Mouse (Mus musculus) kidney, postnatal 0 days (tissue): ENCODE data around the gene Pon1. TPM values are rescaled to one million over a fixed set of nuclear protein-coding genes. Genes with fewer than 3 reads are reported as not detected.

ENCODE experiments used
- ATAC-seq: fragments of 200-750 bp; cut with Nextera tagmentation; replicated peaks from 2 replicates; pipeline ENCODE4 v1.8.0; 2017; ENCODE audit warnings: low read depth, moderate number of reproducible peaks, moderate TSS enrichment, moderate library complexity; ENCODE audit not compliant: low FRiP score
- DNase-seq: peaks from one replicate; pipeline ENCODE4 v3.0.0-alpha.2; 2016; ENCODE audit warnings: low spot score
- H3K27ac ChIP-seq: fragments of 300-500 bp; sonication (generic); 2 replicates; pipeline ENCODE4 v1.5.1; 2014; ENCODE audit warnings: mild to moderate bottlenecking
- H3K27me3 ChIP-seq: fragments of 300-500 bp; sonication (generic); 2 replicates; pipeline ENCODE4 v1.6.1; 2014; ENCODE audit warnings: low read length, mixed read lengths; ENCODE audit not compliant: insufficient read depth
- H3K36me3 ChIP-seq: fragments of 300-500 bp; sonication (generic); 2 replicates; pipeline ENCODE4 v1.6.1; 2014; ENCODE audit warnings: low read length, mixed read lengths; ENCODE audit not compliant: insufficient read depth
- H3K4me1 ChIP-seq: fragments of 300-500 bp; sonication (generic); replicated peaks from 2 replicates; pipeline ENCODE4 v1.6.1; 2014; ENCODE audit warnings: antibody characterized with exemption, low read length, mixed read lengths; ENCODE audit not compliant: insufficient read depth
- H3K4me2 ChIP-seq: fragments of 300-500 bp; sonication (generic); 2 replicates; pipeline ENCODE4 v1.6.1; 2014; ENCODE audit warnings: mild to moderate bottlenecking, low read length, moderate library complexity, mixed read lengths
- H3K4me3 ChIP-seq: fragments of 300-500 bp; sonication (generic); replicated peaks from 2 replicates; pipeline ENCODE4 v1.5.1; 2014; ENCODE audit warnings: low read depth, low read length
- H3K9ac ChIP-seq: fragments of 300-500 bp; sonication (generic); 2 replicates; pipeline ENCODE4 v1.6.1; 2014; ENCODE audit warnings: low read depth, low read length
- H3K9me3 ChIP-seq: fragments of 300-500 bp; sonication (generic); replicated peaks from 2 replicates; pipeline ENCODE4 v1.6.1; 2016; ENCODE audit warnings: low read length, inconsistent platforms, mixed read lengths
- CTCF ChIP-seq: IDR thresholded peaks from 2 replicates; pipeline ENCODE4 v1.5.1; 2016; ENCODE audit warnings: antibody characterized with exemption, low read depth, mild to moderate bottlenecking, moderate library complexity
- WGBS: fragments of 180-500 bp; shearing (Covaris S2); extraction: QIAGEN DNeasy Blood & Tissue Kit; methylation state at CpG from one replicate; pipeline ENCODE4 v1.1.7; 2014; 5-methylcytosine and 5-hydroxymethylcytosine counted together
- polyA plus RNA-seq: library from polyadenylated mRNA; unstranded; fragments of >200 nt; fragmentation: Nextera tagmentation; extraction: Ambion mirVana; gene quantifications from 2 replicates; pipeline ENCODE4 v1.2.1, GENCODE M21; 2015

Gene Pon1
- polyA plus RNA-seq, 1 experiment from 2014 or later = 0.09 TPM

GRCm38 (mm10) chr6:5120229-5120628 is 73.5 kb downstream of the Pon1 start:
- WGBS = 30% methylated on average over 3 of the region's 3 CpGs
- DNase-seq (no peak), ATAC-seq (no peak)
- no peaks in the 10 kb centered on the region for H3K36me3 ChIP-seq
- no peak for TF ChIP-seq CTCF
- no peak overlapping the region for H3K4me3 ChIP-seq
- H3K27ac ChIP-seq = no peak overlapping the region
- no peak overlapping the region for H3K9ac ChIP-seq
- no peak overlapping the region for H3K4me2 ChIP-seq
- no peaks in the 10 kb centered on the region for H3K9me3 ChIP-seq
- no peaks in the 10 kb centered on the region for H3K4me1 ChIP-seq
- no peaks in the 10 kb centered on the region for H3K27me3 ChIP-seq

- no peak for TF ChIP-seq CTCF
- ATAC-seq (no peak), DNase-seq (no peak)
- no peak overlapping the region for H3K4me3 ChIP-seq
- H3K36me3 ChIP-seq = no peaks in the 10 kb centered on the region
- H3K9me3 ChIP-seq = no peaks in the 10 kb centered on the region
- no peaks in the 10 kb centered on the region for H3K4me1 ChIP-seq
- H3K27me3 ChIP-seq = no peaks in the 10 kb centered on the region
- WGBS = 81% methylated on average over 15 of the region's 15 CpGs
- no peak overlapping the region for H3K9ac ChIP-seq
- H3K4me2 ChIP-seq = no peak overlapping the region
- no peak overlapping the region for H3K27ac ChIP-seq
Observed at GRCm38 (mm10) chr6:5119181-5119910, 74.4 kb downstream of the Pon1 start.

Other genes starting within 250 kb of the Pon1 start
- 13.1 and 13.8 TPM in 2 replicates for gene Pon3, start 62.3 kb upstream of the Pon1 start, polyA plus RNA-seq
- 25.8 and 27.8 TPM in 2 replicates for gene Pon2, start 104.5 kb upstream of the Pon1 start, polyA plus RNA-seq
- gene Asb4, start 189.4 kb upstream of the Pon1 start, polyA plus RNA-seq = 9.4 and 9.7 TPM in 2 replicates